Mouse (Mus musculus) lung, adult 2 months (tissue): Measurements from ENCODE around the gene Paqr6.

Experiments
- CTCF ChIP-seq: fragments of 200-500 bp; IDR thresholded peaks from 2 replicates; pipeline ENCODE4 v1.5.1; 2011; ENCODE audit warnings: mild to moderate bottlenecking, low read length, control low read depth; ENCODE audit not compliant: insufficient read depth
- POLR2A ChIP-seq: fragments of 200-500 bp; IDR thresholded peaks from 2 replicates; pipeline ENCODE4 v1.6.1; 2011; ENCODE audit warnings: low read depth, mild to moderate bottlenecking, control low read depth, low read length, borderline replicate concordance; ENCODE audit errors: extremely low read depth

DNA sequence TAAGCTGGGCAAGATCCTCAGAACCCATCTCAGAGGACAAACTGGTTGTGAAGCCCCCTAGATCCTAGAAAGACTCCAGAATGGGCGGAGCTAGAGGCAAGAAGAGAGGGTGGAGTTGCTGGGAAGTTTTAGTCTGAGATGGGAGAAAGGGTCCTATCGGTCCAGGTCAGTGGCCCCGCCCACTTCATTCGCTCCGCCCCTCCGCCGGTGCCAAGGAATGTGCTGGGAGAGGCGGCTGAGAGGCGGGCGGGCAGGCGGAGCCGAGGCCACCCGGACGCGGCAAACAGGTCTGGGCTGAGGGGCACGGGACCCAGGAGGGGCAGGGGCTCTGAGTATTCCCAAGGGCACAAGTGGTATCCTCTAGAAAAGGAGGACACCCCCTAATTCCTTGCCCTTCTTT, at the start of gene Paqr6:
- TF ChIP-seq POLR2A (no peak), CTCF (no peak)
